Mouse (Mus musculus): ENCODE data around the gene Hmga1b. TPM values are rescaled to one million over a fixed set of nuclear protein-coding genes. Genes with fewer than 3 reads are reported as not detected.
A peak's percentile ranks its signal among the peaks of the same experiment; 100 is the strongest.

The Hmga1b gene
- total and polyA plus RNA-seq, 3 experiments: 190 to 633 TPM; not detected in 1

- Histone ChIP-seq H3K27me3 (ENCODE audit: control insufficient read depth in 1 of 2, insufficient read depth in 2 of 2, low read length in 2 of 2) (no peaks in the 10 kb centered on the region), H3K79me2 (ENCODE audit: control insufficient read depth, insufficient read depth, low read length, poor library complexity) (peaks cover 20% of the 10 kb centered on the region), H3K9me3 (replicated peaks; ENCODE audit: insufficient read depth, low read length) (no peaks in the 10 kb centered on the region), H3K4me1 (ENCODE audit: control insufficient read depth in 1 of 2, insufficient read depth in 2 of 2, low read length in 2 of 2) (peaks cover 8 to 19% of the 10 kb centered on the region in 2 experiments), H3K36me3 (ENCODE audit: control insufficient read depth in 1 of 2, insufficient read depth in 2 of 2, low read length in 2 of 2) (peaks cover 0 to 17% of the 10 kb centered on the region in 2 experiments; a peak in 3 of 4 replicates), H3K4me3 (ENCODE audit: control insufficient read depth in 1 of 2, insufficient read depth in 1 of 2, low read depth in 2 of 2, low read length in 2 of 2) (peak within 1 kb of the TSS; percentile 58 to 87), H3K9ac (ENCODE audit: control insufficient read depth, low read depth, low read length, poor library complexity, severe bottlenecking) (peak within 1 kb of the TSS; percentile 90), H3K27ac (ENCODE audit: control insufficient read depth, low read depth, low read length) (peak within 1 kb of the TSS; percentile 96)
- DNase-seq (ENCODE audit: low read depth, low spot score): peak; percentile 99
- TF ChIP-seq GABPA (IDR thresholded peaks at IDR 0.05; ENCODE audit: low read depth, low read length): no peak
- peak; percentile 98 for TF ChIP-seq POLR2AphosphoS2 (IDR thresholded peaks at IDR 0.05; ENCODE audit: low read length)
- TF ChIP-seq RAD21 (IDR thresholded peaks at IDR 0.05; ENCODE audit: low read depth, low read length): no peak
- no peak for TF ChIP-seq TBP (IDR thresholded peaks at IDR 0.05; ENCODE audit: low read depth, low read length)
- TF ChIP-seq MAX (IDR thresholded peaks at IDR 0.05; ENCODE audit: low read length): peak; percentile 87
- peak; percentile 97 for TF ChIP-seq HCFC1 (IDR thresholded peaks at IDR 0.05; ENCODE audit: low read depth, low read length)
- TF ChIP-seq TAL1 (IDR thresholded peaks at IDR 0.05; ENCODE audit: low read length): no peak
- TF ChIP-seq ZKSCAN1 (IDR thresholded peaks at IDR 0.05; ENCODE audit: low read depth, low read length): no peak
- no peak for TF ChIP-seq MYB (IDR thresholded peaks at IDR 0.05; ENCODE audit: low read depth, low read length)
- no peak for TF ChIP-seq POLR2AphosphoS5 (IDR thresholded peaks at IDR 0.05; ENCODE audit: borderline replicate concordance, low read depth, low read length)
- TF ChIP-seq KAT2A (conservative IDR thresholded peaks at IDR 0.05; ENCODE audit: low read depth, low read length): peak; percentile 80; the same call in 1 of the 2 replicates
- TF ChIP-seq USF1 (IDR thresholded peaks at IDR 0.05; ENCODE audit: low read depth, low read length): peak; percentile 64
- no peak for TF ChIP-seq SMC3 (IDR thresholded peaks at IDR 0.05; ENCODE audit: low read depth, low read length)
- no peak for TF ChIP-seq JUND (IDR thresholded peaks at IDR 0.05; ENCODE audit: low read depth, low read length)
- peak in 1 of 2 experiments; percentile 60; a peak in 1 of 4 replicates for TF ChIP-seq EP300 (IDR thresholded peaks at IDR 0.05; ENCODE audit: low read depth in 1 of 2, low read length in 2 of 2)
- TF ChIP-seq CHD1 (IDR thresholded peaks at IDR 0.05; ENCODE audit: low read depth, low read length): 0 out of 2 replicates have a peak, but pooled peaks have one; percentile 30
- peak; percentile 98 for TF ChIP-seq SIN3A (IDR thresholded peaks at IDR 0.05; ENCODE audit: low read length)
- peak; percentile 96 to 98; a peak in 3 of 4 replicates for TF ChIP-seq POLR2A (IDR thresholded peaks at IDR 0.05; ENCODE audit: control insufficient read depth in 1 of 2, insufficient read depth in 1 of 2, low read depth in 1 of 2, low read length in 2 of 2, poor library complexity in 1 of 2)
- TF ChIP-seq MAFK (IDR thresholded peaks at IDR 0.05; ENCODE audit: borderline replicate concordance, low read depth, low read length): no peak
- peak; percentile 96 for TF ChIP-seq ZMIZ1 (IDR thresholded peaks at IDR 0.05; ENCODE audit: low read depth, low read length)
- no peak for TF ChIP-seq BHLHE40 (IDR thresholded peaks at IDR 0.05; ENCODE audit: borderline replicate concordance, low read depth, low read length)
- TF ChIP-seq MYC (IDR thresholded peaks at IDR 0.05; ENCODE audit: low read depth, low read length): peak; percentile 89
- peak; percentile 91 for TF ChIP-seq ELF1 (IDR thresholded peaks at IDR 0.05; ENCODE audit: low read depth, low read length)
- TF ChIP-seq NRF1 (IDR thresholded peaks at IDR 0.05; ENCODE audit: insufficient read depth, low read depth, low read length, poor library complexity, severe bottlenecking): peak; percentile 95
- peak; percentile 70; the same call in 1 of the 2 replicates for TF ChIP-seq ETS1 (IDR thresholded peaks at IDR 0.05; ENCODE audit: low read depth, low read length)
- no peak for TF ChIP-seq CHD2 (IDR thresholded peaks at IDR 0.05; ENCODE audit: low read length)
- TF ChIP-seq E2F4 (IDR thresholded peaks at IDR 0.05; ENCODE audit: borderline replicate concordance, low read depth, low read length): no peak
- TF ChIP-seq CTCF (IDR thresholded peaks at IDR 0.05 in 2 of 3, conservative IDR thresholded peaks at IDR 0.05 in 1 of 3; ENCODE audit: control insufficient read depth in 1 of 3, insufficient read depth in 1 of 3, low read depth in 2 of 3, low read length in 3 of 3, poor library complexity in 1 of 3, severe bottlenecking in 1 of 3): no peak
- no peak; the same call in 1 of the 2 replicates for TF ChIP-seq GATA1 (IDR thresholded peaks at IDR 0.05; ENCODE audit: low read depth, low read length)
- no peak for TF ChIP-seq ZNF384 (IDR thresholded peaks at IDR 0.05; ENCODE audit: low read depth, low read length)
- TF ChIP-seq TCF12 (IDR thresholded peaks at IDR 0.05; ENCODE audit: low read depth, low read length): peak; percentile 88
- no peak for TF ChIP-seq ZC3H11A (IDR thresholded peaks at IDR 0.05; ENCODE audit: low read depth, low read length)
- peak; percentile 42; the same call in 1 of the 2 replicates for TF ChIP-seq RCOR1 (IDR thresholded peaks at IDR 0.05; ENCODE audit: low read depth, low read length)
- TF ChIP-seq NELFE (IDR thresholded peaks at IDR 0.05; ENCODE audit: low read depth, low read length): peak; percentile 99
- TF ChIP-seq MXI1 (IDR thresholded peaks at IDR 0.05; ENCODE audit: low read depth, low read length): peak; percentile 94
- no peak for TF ChIP-seq USF2 (IDR thresholded peaks at IDR 0.05; ENCODE audit: borderline replicate concordance in 1 of 2, insufficient read depth in 1 of 2, low read depth in 1 of 2, low read length in 2 of 2)
Measured at GRCm38 (mm10) chr11:120795756-120796613, 33.4 kb downstream of the Hmga1b start, which contains the start of gene Dus1l. Dus1l (minus strand) TSS chr11:120796403.

All from MEL (cell line).